Mouse (Mus musculus): ENCODE data around the gene Hamp.

DNA sequence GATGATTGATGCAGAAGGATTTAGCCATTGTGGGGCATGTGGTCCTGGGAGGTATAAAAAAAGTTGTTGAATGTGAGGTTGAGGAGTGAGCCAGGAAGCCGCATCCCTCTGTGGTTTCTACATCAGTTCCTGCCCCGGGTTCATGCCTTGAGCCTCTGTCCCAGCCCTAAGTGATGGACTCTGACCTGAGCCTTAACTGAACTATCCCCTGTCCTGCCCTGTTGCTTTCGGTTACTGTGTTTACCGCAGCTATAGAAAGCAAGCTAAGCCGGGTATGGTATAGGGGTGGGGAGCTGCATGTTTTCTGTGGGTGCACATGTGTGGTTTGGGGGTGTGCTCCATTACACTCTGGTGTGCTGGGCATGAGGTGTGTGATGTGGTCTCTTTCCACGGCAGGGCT is 34.1 kb downstream of the Hamp start:
- no peak for TF ChIP-seq EP300 (IDR thresholded peaks at IDR 0.05; ENCODE audit: insufficient read depth, low read depth, low read length)
- TF ChIP-seq CTCF (IDR thresholded peaks at IDR 0.05; ENCODE audit: low read depth, low read length), result no peak
- no peak for TF ChIP-seq POLR2A (IDR thresholded peaks at IDR 0.05; ENCODE audit: insufficient read depth, low read length)
